ENCODE assay signal across 16 mouse cellular contexts in genomic region chr14:15436586-15436985, GRCm38 (mm10). TPM values are rescaled to one million over a fixed set of nuclear protein-coding genes. Genes with fewer than 3 reads are reported as not detected.
DNase-seq lines count a peak whose midpoint lies in the region; ATAC-seq and TF ChIP-seq lines count a peak whose summit lies in the region.
"Had no signal": no experiment of that assay in that cellular context is flagged by ENCODE, and none has a peak within 500 bp of the region (broad histone marks: within the 10 kb centered on the region; RNA-seq: fewer than 3 reads in every experiment).

No protein-coding gene starts in this region.

- no peak for DNase-seq in heart, postnatal 0 days (ENCODE audit: low spot score)
- DNase-seq in heart, postnatal 14 days = no peak
- DNase-seq in brain, adult 2 months (ENCODE audit: low read depth, low spot score) = peak; percentile 34
- DNase-seq in layer of hippocampus, postnatal 14 days (ENCODE audit: low spot score in 2 of 2) = no peak
- DNase-seq: adrenal gland, postnatal 25 days; layer of hippocampus, adult 9-11 months; liver, embryonic 13.5 days; lung, postnatal 10 days had no signal

- H3K27ac ChIP-seq in forebrain, embryonic 15.5 days (replicated peaks) = no peak overlapping the region
- no peak overlapping the region for H3K27ac ChIP-seq in forebrain, embryonic 13.5 days
- no peak overlapping the region for H3K27ac ChIP-seq in heart, postnatal 0 days (ENCODE audit: low read depth)
- 0 out of 2 replicates have a peak overlapping the region, but pooled peaks have one; percentile 32 for H3K27ac ChIP-seq in cortical plate, adult 2 months (ENCODE audit: insufficient read depth, low read length)
- H3K27ac ChIP-seq: embryonic facial prominence, embryonic 13.5 days; forebrain, embryonic 12.5 days; kidney, postnatal 0 days; liver, embryonic 13.5 days had no signal

- H3K27me3 ChIP-seq in forebrain, embryonic 15.5 days = peaks cover 6% of the 10 kb centered on the region; the same call in 1 of the 2 replicates
- peaks cover 32% of the 10 kb centered on the region for H3K27me3 ChIP-seq in forebrain, embryonic 13.5 days
- H3K27me3 ChIP-seq in heart, postnatal 0 days (ENCODE audit: control insufficient read depth, insufficient read depth, low read length) = no peaks in the 10 kb centered on the region

- ATAC-seq in forebrain, embryonic 15.5 days (replicated peaks) = no peak
- no peak for ATAC-seq in forebrain, embryonic 13.5 days
- ATAC-seq in heart, postnatal 0 days (ENCODE audit: insufficient read depth, low read depth) = no peak
- ATAC-seq: CD4-positive, CD25-positive, alpha-beta regulatory T cell, adult 4 months had no signal

- no peaks in the 10 kb centered on the region for H3K9me3 ChIP-seq in forebrain, embryonic 15.5 days
- no peaks in the 10 kb centered on the region for H3K9me3 ChIP-seq in forebrain, embryonic 13.5 days (replicated peaks)
- H3K9me3 ChIP-seq in heart, postnatal 0 days (replicated peaks; ENCODE audit: control insufficient read depth, low read length) = no peaks in the 10 kb centered on the region
- H3K9me3 ChIP-seq: embryonic facial prominence, embryonic 13.5 days; forebrain, embryonic 12.5 days; liver, embryonic 13.5 days had no signal

- no peak for TF ChIP-seq EP300 in heart, postnatal 0 days (IDR thresholded peaks at IDR 0.05; ENCODE audit: low read depth)

- no peaks in the 10 kb centered on the region for H3K36me3 ChIP-seq in forebrain, embryonic 15.5 days
- no peaks in the 10 kb centered on the region for H3K36me3 ChIP-seq in forebrain, embryonic 13.5 days (ENCODE audit: poor library complexity, severe bottlenecking)
- H3K36me3 ChIP-seq in heart, postnatal 0 days (replicated peaks; ENCODE audit: control insufficient read depth, insufficient read depth, low read length) = 0 out of 2 replicates have a peak, but pooled peaks cover 6% of the 10 kb centered on the region
- H3K36me3 ChIP-seq: embryonic facial prominence, embryonic 13.5 days; forebrain, embryonic 12.5 days; liver, embryonic 13.5 days had no signal

- H3K4me2 ChIP-seq in forebrain, embryonic 15.5 days (replicated peaks) = peak overlapping the region; percentile 80; the same call in 1 of the 2 replicates
- no peak overlapping the region for H3K4me2 ChIP-seq in forebrain, embryonic 13.5 days
- H3K4me2 ChIP-seq in heart, postnatal 0 days (ENCODE audit: low read depth, low read length) = peak overlapping the region; percentile 88
- H3K4me2 ChIP-seq: liver, embryonic 13.5 days had no signal

- TF ChIP-seq POLR2A in cortical plate, adult 2 months (IDR thresholded peaks at IDR 0.05; ENCODE audit: extremely low read depth, insufficient read depth, low read length) = no peak

- H3K9ac ChIP-seq in forebrain, embryonic 15.5 days (replicated peaks) = no peak overlapping the region
- no peak overlapping the region for H3K9ac ChIP-seq in forebrain, embryonic 13.5 days
- no peak overlapping the region for H3K9ac ChIP-seq in heart, postnatal 0 days (replicated peaks; ENCODE audit: low read depth, low read length)
- H3K9ac ChIP-seq: embryonic facial prominence, embryonic 13.5 days; forebrain, embryonic 12.5 days; liver, embryonic 13.5 days had no signal

- peaks cover 11% of the 10 kb centered on the region; the same call in 1 of the 2 replicates for H3K4me1 ChIP-seq in forebrain, embryonic 15.5 days
- H3K4me1 ChIP-seq in forebrain, embryonic 13.5 days = peaks cover 17% of the 10 kb centered on the region
- H3K4me1 ChIP-seq in heart, postnatal 0 days (ENCODE audit: control insufficient read depth, insufficient read depth) = peaks cover 17% of the 10 kb centered on the region
- peaks cover 2% of the 10 kb centered on the region; the same call in 1 of the 2 replicates for H3K4me1 ChIP-seq in cortical plate, adult 2 months (ENCODE audit: control insufficient read depth, insufficient read depth, low read length)

- TF ChIP-seq CTCF in heart, postnatal 0 days (IDR thresholded peaks at IDR 0.05; ENCODE audit: low read depth) = no peak
- no peak for TF ChIP-seq CTCF in cortical plate, adult 2 months (IDR thresholded peaks at IDR 0.05; ENCODE audit: extremely low read depth, insufficient read depth, low read length)

- 96% methylated on average over 4 of the region's 4 CpGs for WGBS in forebrain, embryonic 15.5 days
- 92% methylated on average over 4 of the region's 4 CpGs for WGBS in forebrain, embryonic 13.5 days
- 81% methylated on average over 4 of the region's 4 CpGs for WGBS in heart, postnatal 0 days

- H3K4me3 ChIP-seq in forebrain, embryonic 15.5 days = no peak overlapping the region
- no peak overlapping the region for H3K4me3 ChIP-seq in forebrain, embryonic 13.5 days
- H3K4me3 ChIP-seq in heart, postnatal 0 days (ENCODE audit: low read depth, low read length) = no peak overlapping the region
- peak overlapping the region; percentile 65 for H3K4me3 ChIP-seq in cortical plate, adult 2 months (ENCODE audit: insufficient read depth, low read length)
- H3K4me3 ChIP-seq: liver, embryonic 13.5 days had no signal

- intact Hi-C loops in heart, postnatal 14 days (cut with DNase I) = loop anchor here (5.0 kb wide), 2 partner anchors 79 to 446 kb away; no protein-coding TSS in a partner anchor

RNA-seq across cellular contexts. Expression of gene Lrrc3b, which starts 2.2 kb away (rescaled TPM):
- 6.5 and 6.9 TPM in 2 replicates for polyA plus RNA-seq in forebrain, embryonic 15.5 days (2015; fragmentation: Nextera tagmentation; extraction: Ambion mirVana)
- polyA plus RNA-seq in forebrain, embryonic 13.5 days (2015; fragmentation: Nextera tagmentation; extraction: Ambion mirVana) = 2.1 and 2.4 TPM in 2 replicates
- 12.4 and 23.0 TPM in 2 replicates for total RNA-seq in heart, postnatal 0 days (2014; rRNA removed; ENCODE audit: low replicate concordance)
- 13.2 and 15.0 TPM in 2 replicates for polyA plus RNA-seq in heart, postnatal 0 days (2015; fragmentation: Nextera tagmentation; extraction: Ambion mirVana)
- total RNA-seq in heart, postnatal 14 days (2021) = 10 to 100 TPM; 27.4 to 32.3 TPM
- 21.2 and 21.3 TPM in 2 replicates for polyA plus RNA-seq in cortical plate, adult 2 months (2012; rRNA removed)
- total RNA-seq in layer of hippocampus, postnatal 14 days (2021) = 1 to 10 TPM; 7.5 to 8.0 TPM
- total RNA-seq: megakaryocyte-erythroid progenitor cell, adult 5-6 weeks had no signal
- polyA plus RNA-seq: CD4-positive, CD25-positive, alpha-beta regulatory T cell, adult 4 months had no signal
